Mouse (Mus musculus) heart, embryonic 16.5 days (tissue): Measurements from ENCODE around the gene Gm826. TPM values are rescaled to one million over a fixed set of nuclear protein-coding genes. Genes with fewer than 3 reads are reported as not detected.

ENCODE experiments used
- ATAC-seq: fragments of 200-750 bp; cut with Nextera tagmentation; replicated peaks from 2 replicates; pipeline ENCODE4 v1.8.0; 2017; ENCODE audit warnings: moderate number of reproducible peaks; ENCODE audit not compliant: insufficient read depth, low FRiP score; ENCODE audit errors: extremely low read depth
- H3K27ac ChIP-seq: fragments of 300-500 bp; sonication (generic); 2 replicates; pipeline ENCODE4 v1.5.1; 2014; ENCODE audit warnings: mild to moderate bottlenecking, low read length, control low read depth, moderate library complexity
- H3K27me3 ChIP-seq: fragments of 300-500 bp; sonication (generic); 2 replicates; pipeline ENCODE4 v1.6.1; 2014; ENCODE audit warnings: low read length, mixed read lengths; ENCODE audit not compliant: control insufficient read depth, insufficient read depth
- H3K36me3 ChIP-seq: fragments of 300-500 bp; sonication (generic); 2 replicates; pipeline ENCODE4 v1.6.1; 2014; ENCODE audit not compliant: control insufficient read depth, insufficient read depth
- H3K4me1 ChIP-seq: fragments of 300-500 bp; sonication (generic); 2 replicates; pipeline ENCODE4 v1.6.1; 2014; ENCODE audit warnings: low read length, mixed read lengths; ENCODE audit not compliant: control insufficient read depth, insufficient read depth
- H3K4me2 ChIP-seq: fragments of 300-500 bp; sonication (generic); 2 replicates; pipeline ENCODE4 v1.6.1; 2014; ENCODE audit warnings: low read depth, mild to moderate bottlenecking, control low read depth, low read length
- H3K4me3 ChIP-seq: fragments of 300-500 bp; sonication (generic); 2 replicates; pipeline ENCODE4 v1.5.1; 2014; ENCODE audit warnings: mild to moderate bottlenecking, control low read depth, low read length
- H3K9ac ChIP-seq: fragments of 300-500 bp; sonication (generic); 2 replicates; pipeline ENCODE4 v1.6.1; 2014; ENCODE audit warnings: low read length, control low read depth
- H3K9me3 ChIP-seq: fragments of 300-500 bp; sonication (generic); replicated peaks from 2 replicates; pipeline ENCODE4 v1.6.1; 2016; ENCODE audit warnings: low read length; ENCODE audit not compliant: control insufficient read depth
- WGBS: fragments of 180-500 bp; shearing (Covaris S2); extraction: QIAGEN DNeasy Blood & Tissue Kit; methylation state at CpG from one replicate; pipeline ENCODE4 v1.1.7; 2014; 5-methylcytosine and 5-hydroxymethylcytosine counted together
- polyA plus RNA-seq: library from polyadenylated mRNA; unstranded; fragments of >200 nt; fragmentation: Nextera tagmentation; extraction: Ambion mirVana; gene quantifications from 2 replicates; pipeline ENCODE4 v1.2.1, GENCODE M21; 2015

Gm826 gene
- polyA plus RNA-seq, 1 experiment from 2014 or later, result 12.7 TPM

- H3K9ac ChIP-seq, result no peak overlapping the region
- 0 out of 2 replicates have a peak, but pooled peaks cover 3% of the 10 kb centered on the region for H3K4me1 ChIP-seq
- 44% methylated on average over 4 of the region's 4 CpGs for WGBS
- H3K27me3 ChIP-seq, result peaks cover 44% of the 10 kb centered on the region
- no peak overlapping the region for H3K4me3 ChIP-seq
- ATAC-seq, result no peak
- H3K36me3 ChIP-seq, result no peaks in the 10 kb centered on the region
- no peak overlapping the region for H3K4me2 ChIP-seq
- no peaks in the 10 kb centered on the region for H3K9me3 ChIP-seq
- H3K27ac ChIP-seq, result no peak overlapping the region
Observed at GRCm38 (mm10) chr2:160357442-160357841, 23.5 kb upstream of the Gm826 start.

GRCm38 (mm10) chr2:160356132-160356531, 22.2 kb upstream of the Gm826 start:
- ATAC-seq, result no peak
- 65% methylated on average over 5 of the region's 5 CpGs for WGBS
- Histone ChIP-seq H3K4me3 (no peak overlapping the region), H3K36me3 (no peaks in the 10 kb centered on the region), H3K27ac (no peak overlapping the region), H3K9ac (no peak overlapping the region), H3K27me3 (peaks cover 34% of the 10 kb centered on the region), H3K9me3 (no peaks in the 10 kb centered on the region), H3K4me1 (0 out of 2 replicates have a peak, but pooled peaks cover 3% of the 10 kb centered on the region), H3K4me2 (no peak overlapping the region)

DNA sequence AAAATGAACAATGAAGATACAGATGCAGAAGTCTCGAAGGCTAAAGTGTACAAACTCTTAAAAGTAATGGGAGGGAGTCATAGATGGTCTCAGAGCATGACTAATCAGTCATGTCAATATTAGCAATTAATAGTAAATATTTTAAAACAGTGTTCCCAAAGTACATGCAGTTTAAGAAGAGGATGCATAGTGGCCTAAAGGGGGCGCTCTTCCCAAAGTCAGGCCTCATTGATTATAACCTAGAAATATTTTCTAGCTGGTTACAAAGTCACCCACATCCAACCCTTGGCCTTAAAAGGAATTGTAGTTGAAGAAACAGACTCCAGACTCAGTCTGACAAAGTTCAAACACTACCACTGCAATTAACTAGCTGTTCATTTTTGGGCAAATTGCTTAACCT, 20.4 kb upstream of the Gm826 start:
- H3K27ac ChIP-seq, result no peak overlapping the region
- 0 out of 2 replicates have a peak, but pooled peaks cover 3% of the 10 kb centered on the region for H3K4me1 ChIP-seq
- no peak overlapping the region for H3K4me2 ChIP-seq
- H3K4me3 ChIP-seq, result no peak overlapping the region
- no peaks in the 10 kb centered on the region for H3K9me3 ChIP-seq
- H3K36me3 ChIP-seq, result no peaks in the 10 kb centered on the region
- no peak overlapping the region for H3K9ac ChIP-seq
- WGBS, result 64% methylated on average over 2 of the region's 2 CpGs
- no peak for ATAC-seq
- peaks cover 18% of the 10 kb centered on the region for H3K27me3 ChIP-seq

DNA sequence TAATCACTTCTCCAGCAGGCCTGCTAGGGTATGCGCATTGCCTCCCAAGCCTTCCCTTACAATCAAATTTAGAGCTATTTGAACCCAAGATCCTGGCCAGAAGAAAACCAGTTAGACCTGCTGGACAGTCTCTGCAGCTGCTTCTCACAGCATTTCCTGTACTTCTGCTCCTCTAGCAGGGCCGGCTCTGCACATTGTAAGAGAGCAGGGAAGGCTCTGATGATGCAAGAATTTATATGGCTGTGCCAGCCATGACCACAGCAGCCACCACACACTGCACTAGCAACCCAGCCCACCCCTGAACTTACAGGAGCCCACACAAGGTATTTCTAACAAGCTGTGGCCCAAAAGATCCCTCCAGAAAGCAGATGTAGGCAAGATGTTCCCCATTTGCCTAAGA, 19.6 kb upstream of the Gm826 start:
- 45% methylated on average over 2 of the region's 2 CpGs for WGBS
- Histone ChIP-seq H3K36me3 (no peaks in the 10 kb centered on the region), H3K9ac (no peak overlapping the region), H3K27ac (no peak overlapping the region), H3K4me1 (no peaks in the 10 kb centered on the region), H3K4me3 (no peak overlapping the region), H3K27me3 (peaks cover 12% of the 10 kb centered on the region), H3K9me3 (no peaks in the 10 kb centered on the region), H3K4me2 (no peak overlapping the region)
- 0 out of 2 replicates have a peak, but pooled peaks have one; percentile 16 for ATAC-seq

GRCm38 (mm10) chr2:160351038-160351574, 17.1 kb upstream of the Gm826 start:
- ATAC-seq, result no peak

GRCm38 (mm10) chr2:160349578-160349977, 15.6 kb upstream of the Gm826 start:
- Histone ChIP-seq H3K4me1 (no peaks in the 10 kb centered on the region), H3K4me2 (no peak overlapping the region), H3K27ac (no peak overlapping the region), H3K9ac (no peak overlapping the region), H3K9me3 (no peaks in the 10 kb centered on the region), H3K27me3 (no peaks in the 10 kb centered on the region), H3K36me3 (no peaks in the 10 kb centered on the region), H3K4me3 (no peak overlapping the region)
- WGBS, result 46% methylated on average over 4 of the region's 4 CpGs
- no peak for ATAC-seq

More at GRCm38 (mm10) chr2:160351038-160351574, 17.1 kb upstream of the Gm826 start:
- Histone ChIP-seq H3K9ac (no peak overlapping the region), H3K27ac (no peak overlapping the region), H3K4me1 (no peaks in the 10 kb centered on the region), H3K4me3 (no peak overlapping the region), H3K9me3 (no peaks in the 10 kb centered on the region), H3K27me3 (no peaks in the 10 kb centered on the region), H3K36me3 (no peaks in the 10 kb centered on the region), H3K4me2 (no peak overlapping the region)
- 45% methylated on average over 8 of the region's 8 CpGs for WGBS

- Histone ChIP-seq H3K9ac (no peak overlapping the region), H3K27me3 (no peaks in the 10 kb centered on the region), H3K9me3 (no peaks in the 10 kb centered on the region), H3K27ac (no peak overlapping the region), H3K4me3 (no peak overlapping the region), H3K4me1 (no peaks in the 10 kb centered on the region), H3K4me2 (no peak overlapping the region), H3K36me3 (no peaks in the 10 kb centered on the region)
- 36% methylated on average over 7 of the region's 7 CpGs for WGBS
- 0 out of 2 replicates have a peak, but pooled peaks have one; percentile 24 for ATAC-seq
Observed at GRCm38 (mm10) chr2:160348796-160349195, 14.8 kb upstream of the Gm826 start.

DNA sequence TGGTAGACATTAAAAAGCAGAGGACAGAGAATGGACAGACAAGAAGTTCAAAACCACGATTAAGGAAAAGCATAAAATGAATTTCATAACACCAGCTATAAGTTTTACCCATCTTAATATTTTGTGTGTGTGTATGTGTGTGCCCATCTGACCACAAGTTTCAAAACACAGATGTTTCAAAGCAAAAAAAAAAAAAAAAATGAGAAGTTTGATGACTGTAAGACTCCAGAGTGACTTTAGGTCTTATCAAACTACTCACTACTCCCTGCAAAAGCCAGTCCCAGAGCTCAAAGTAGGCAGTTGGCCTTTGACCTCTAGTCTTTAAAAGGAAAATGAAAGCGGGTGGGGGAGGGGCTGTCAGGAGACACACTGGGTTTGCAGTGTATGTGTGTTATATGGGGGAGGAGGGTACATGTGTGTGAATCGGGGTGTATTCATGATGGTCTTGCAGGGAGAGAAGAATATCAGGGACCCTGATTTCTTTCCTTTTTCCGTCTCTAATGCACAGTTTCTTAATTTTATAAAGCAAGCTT, 14.2 kb upstream of the Gm826 start:
- H3K4me2 ChIP-seq, result no peak overlapping the region
- no peaks in the 10 kb centered on the region for H3K4me1 ChIP-seq
- H3K27ac ChIP-seq, result no peak overlapping the region
- no peak overlapping the region for H3K9ac ChIP-seq
- H3K4me3 ChIP-seq, result no peak overlapping the region
- no peaks in the 10 kb centered on the region for H3K27me3 ChIP-seq
- H3K9me3 ChIP-seq, result no peaks in the 10 kb centered on the region
- ATAC-seq, result no peak
- 76% methylated on average over 4 of the region's 4 CpGs for WGBS
- H3K36me3 ChIP-seq, result no peaks in the 10 kb centered on the region

DNA sequence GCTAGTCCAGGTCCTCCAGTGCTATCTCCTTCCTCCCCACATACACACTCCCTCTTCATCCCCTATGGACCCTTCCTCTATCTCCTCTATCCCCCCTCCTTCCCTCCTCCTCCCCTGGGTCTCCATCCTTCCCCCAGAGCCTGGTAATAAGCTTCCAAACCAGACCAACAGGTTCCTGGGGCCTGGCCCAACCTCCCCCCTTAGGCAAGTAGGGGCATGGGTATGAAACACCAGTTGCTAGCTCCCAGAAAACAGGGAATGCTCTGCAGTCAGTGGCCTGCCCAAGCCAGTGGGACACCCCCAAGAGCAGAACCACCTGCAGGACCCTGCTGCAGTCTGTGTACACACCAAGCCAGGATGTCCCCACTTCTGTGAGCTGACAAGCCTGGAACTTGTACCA, 11.7 kb upstream of the Gm826 start:
- H3K27ac ChIP-seq, result no peak overlapping the region
- H3K36me3 ChIP-seq, result no peaks in the 10 kb centered on the region
- no peak for ATAC-seq
- H3K9me3 ChIP-seq, result no peaks in the 10 kb centered on the region
- H3K9ac ChIP-seq, result no peak overlapping the region
- no peaks in the 10 kb centered on the region for H3K4me1 ChIP-seq
- H3K4me2 ChIP-seq, result no peak overlapping the region
- no peak overlapping the region for H3K4me3 ChIP-seq
- no peaks in the 10 kb centered on the region for H3K27me3 ChIP-seq
